Mouse (Mus musculus): ENCODE results near the gene Oas1d.

Gene Oas1d

GRCm38 (mm10) chr5:120968799-120969198 is 54.5 kb downstream of the Oas1d start:
- no peak for DNase-seq (ENCODE audit: low read depth, low spot score)

- no peak for DNase-seq (ENCODE audit: low read depth, low spot score)
These were observed 55.4 kb downstream of the Oas1d start for GRCm38 (mm10) chr5:120969703-120970102.

Measured in ZHBTc4 (cell line).